ENCODE assay signal across 8 mouse cellular contexts in genomic region chr11:20631026-20631940, GRCm38 (mm10).
DNase-seq lines count a peak whose midpoint lies in the region; ATAC-seq and TF ChIP-seq lines count a peak whose summit lies in the region.

No protein-coding gene starts in this region.

- 3% methylated on average over 33 of the region's 36 CpGs for WGBS in forebrain, embryonic 13.5 days
- WGBS in liver, embryonic 16.5 days (ENCODE audit: insufficient replicate concordance): 2% methylated on average over 34 of the region's 36 CpGs
- 2% methylated on average over 36 of the region's 36 CpGs for WGBS in neural tube, embryonic 14.5 days

- no peaks in the 10 kb centered on the region for H3K27me3 ChIP-seq in G1E (ENCODE audit: insufficient read depth, low read length)
- H3K27me3 ChIP-seq in forebrain, embryonic 13.5 days: no peaks in the 10 kb centered on the region
- H3K27me3 ChIP-seq in liver, embryonic 16.5 days (ENCODE audit: control insufficient read depth, insufficient read depth, low read depth, low read length): no peaks in the 10 kb centered on the region
- no peaks in the 10 kb centered on the region for H3K27me3 ChIP-seq in neural tube, embryonic 14.5 days (ENCODE audit: control insufficient read depth, insufficient read depth, low read length)

- H3K9me3 ChIP-seq in G1E (replicated peaks): no peaks in the 10 kb centered on the region
- no peaks in the 10 kb centered on the region for H3K9me3 ChIP-seq in forebrain, embryonic 13.5 days (replicated peaks)
- no peaks in the 10 kb centered on the region for H3K9me3 ChIP-seq in liver, embryonic 16.5 days (replicated peaks; ENCODE audit: control insufficient read depth, low read length)
- H3K9me3 ChIP-seq in neural tube, embryonic 14.5 days (ENCODE audit: control insufficient read depth, low read length): no peaks in the 10 kb centered on the region

- H3K27ac ChIP-seq in forebrain, embryonic 13.5 days: peak overlapping the region; percentile 93
- peak overlapping the region; percentile 100 for H3K27ac ChIP-seq in liver, embryonic 16.5 days (ENCODE audit: low read length)
- H3K27ac ChIP-seq in neural tube, embryonic 14.5 days (ENCODE audit: low read depth, low read length): peak overlapping the region; percentile 92

- no peaks in the 10 kb centered on the region for H3K36me3 ChIP-seq in G1E (replicated peaks)
- no peaks in the 10 kb centered on the region for H3K36me3 ChIP-seq in forebrain, embryonic 13.5 days (ENCODE audit: poor library complexity, severe bottlenecking)
- H3K36me3 ChIP-seq in liver, embryonic 16.5 days (ENCODE audit: control insufficient read depth, insufficient read depth): no peaks in the 10 kb centered on the region
- H3K36me3 ChIP-seq in neural tube, embryonic 14.5 days (ENCODE audit: control insufficient read depth, insufficient read depth, low read length): no peaks in the 10 kb centered on the region

- intact Hi-C loops in heart, postnatal 10 days (cut with DNase I): loop anchor here (5.0 kb wide), 1 partner anchor 111 kb away; the partner anchor contains the start of gene Aftph

- DNase-seq in G1E (ENCODE audit: low spot score): peak; percentile 83
- peak; percentile 96 to 97 for DNase-seq in heart, postnatal 10 days
- DNase-seq in kidney, postnatal 4 days: peak; percentile 97 to 99
- peak; percentile 96 for DNase-seq in testis, postnatal 14 days (ENCODE audit: low spot score)

- peak overlapping the region; percentile 88 for H3K9ac ChIP-seq in forebrain, embryonic 13.5 days
- peak overlapping the region; percentile 82 for H3K9ac ChIP-seq in liver, embryonic 16.5 days (ENCODE audit: low read depth, low read length)
- peak overlapping the region; percentile 50 for H3K9ac ChIP-seq in neural tube, embryonic 14.5 days (replicated peaks; ENCODE audit: low read depth, low read length)

- no peak for TF ChIP-seq CTCF in G1E (IDR thresholded peaks at IDR 0.05; ENCODE audit: low read depth, low read length)

- H3K4me3 ChIP-seq in G1E (ENCODE audit: low read depth, low read length): peak overlapping the region; percentile 91
- H3K4me3 ChIP-seq in forebrain, embryonic 13.5 days: peak overlapping the region; percentile 79
- peak overlapping the region; percentile 100 for H3K4me3 ChIP-seq in liver, embryonic 16.5 days (ENCODE audit: low read depth, low read length)
- H3K4me3 ChIP-seq in neural tube, embryonic 14.5 days (ENCODE audit: low read depth, low read length): peak overlapping the region; percentile 93

- H3K4me1 ChIP-seq in G1E (ENCODE audit: insufficient read depth, low read depth, low read length): peaks cover 36% of the 10 kb centered on the region
- H3K4me1 ChIP-seq in forebrain, embryonic 13.5 days: peaks cover 36% of the 10 kb centered on the region
- H3K4me1 ChIP-seq in liver, embryonic 16.5 days (ENCODE audit: control insufficient read depth, low read depth, low read length): peaks cover 41% of the 10 kb centered on the region
- H3K4me1 ChIP-seq in neural tube, embryonic 14.5 days (ENCODE audit: control insufficient read depth, insufficient read depth, low read length): peaks cover 9% of the 10 kb centered on the region; the same call in 1 of the 2 replicates

- H3K4me2 ChIP-seq in forebrain, embryonic 13.5 days: peak overlapping the region; percentile 72
- peak overlapping the region; percentile 96 for H3K4me2 ChIP-seq in liver, embryonic 16.5 days (ENCODE audit: low read depth, low read length)
- H3K4me2 ChIP-seq in neural tube, embryonic 14.5 days (ENCODE audit: low read depth, low read length): peak overlapping the region; percentile 70

- peak; percentile 64 for ATAC-seq in G1E (ENCODE audit: extremely low read depth, insufficient number of reproducible peaks, low FRiP score, poor library complexity, severe bottlenecking)
- peak; percentile 90 for ATAC-seq in cerebellum, adult (ENCODE audit: insufficient number of reproducible peaks, low FRiP score, low TSS enrichment)
- ATAC-seq in forebrain, embryonic 13.5 days: peak; percentile 92
- ATAC-seq in liver, embryonic 16.5 days (ENCODE audit: low read depth): peak; percentile 81
- peak; percentile 93 for ATAC-seq in neural tube, embryonic 14.5 days (ENCODE audit: low read depth)

Comparison
In these comparisons a context has a peak if more than half of its experiments do, and no peak if none do; other contexts are left out.
1. Peak in every context shown above with its lines: DNase-seq, ATAC-seq, H3K4me3 ChIP-seq and H3K27ac ChIP-seq.